Mouse (Mus musculus): ENCODE results near the gene Nrarp.

The Nrarp gene

GRCm38 (mm10) chr2:25180478-25180903 is at the start of gene Nrarp:
TSS of gene Nrarp (plus strand) at chr2:25180758.
- in situ Hi-C loops (cut with MboI; ENCODE audit: low sequenced_read_pairs), result no loop called here

- in situ Hi-C loops (cut with MboI; ENCODE audit: low sequenced_read_pairs), result no loop called here
Observed at GRCm38 (mm10) chr2:25131601-25132000, 49.0 kb upstream of the Nrarp start.

GRCm38 (mm10) chr2:25137832-25138231 is 42.7 kb upstream of the Nrarp start:
- in situ Hi-C loops (cut with MboI; ENCODE audit: low sequenced_read_pairs), result no loop called here

- in situ Hi-C loops (cut with MboI; ENCODE audit: low sequenced_read_pairs), result no loop called here
Observed at GRCm38 (mm10) chr2:25141185-25141584, 39.4 kb upstream of the Nrarp start.

- in situ Hi-C loops (cut with MboI; ENCODE audit: low sequenced_read_pairs), result no loop called here
Observed at GRCm38 (mm10) chr2:25141921-25142320, 38.6 kb upstream of the Nrarp start.

GRCm38 (mm10) chr2:25145346-25145745 is 35.2 kb upstream of the Nrarp start:
- in situ Hi-C loops (cut with MboI; ENCODE audit: low sequenced_read_pairs), result no loop called here

- in situ Hi-C loops (cut with MboI; ENCODE audit: low sequenced_read_pairs), result no loop called here
Observed at GRCm38 (mm10) chr2:25147398-25147797, 33.2 kb upstream of the Nrarp start.

GRCm38 (mm10) chr2:25147892-25148291 is 32.7 kb upstream of the Nrarp start:
- in situ Hi-C loops (cut with MboI; ENCODE audit: low sequenced_read_pairs), result no loop called here

GRCm38 (mm10) chr2:25149643-25150042 is 30.9 kb upstream of the Nrarp start:
- in situ Hi-C loops (cut with MboI; ENCODE audit: low sequenced_read_pairs), result no loop called here

- in situ Hi-C loops (cut with MboI; ENCODE audit: low sequenced_read_pairs), result no loop called here
Observed at GRCm38 (mm10) chr2:25151280-25151956, 29.1 kb upstream of the Nrarp start.

GRCm38 (mm10) chr2:25156177-25156576 is 24.4 kb upstream of the Nrarp start:
- in situ Hi-C loops (cut with MboI; ENCODE audit: low sequenced_read_pairs), result no loop called here

- in situ Hi-C loops (cut with MboI; ENCODE audit: low sequenced_read_pairs), result no loop called here
Observed at GRCm38 (mm10) chr2:25156990-25157389, 23.6 kb upstream of the Nrarp start.

- in situ Hi-C loops (cut with MboI; ENCODE audit: low sequenced_read_pairs), result no loop called here
Observed at GRCm38 (mm10) chr2:25157655-25158054, 22.9 kb upstream of the Nrarp start.

- in situ Hi-C loops (cut with MboI; ENCODE audit: low sequenced_read_pairs), result no loop called here
Observed at GRCm38 (mm10) chr2:25167481-25167880, 13.1 kb upstream of the Nrarp start.

- in situ Hi-C loops (cut with MboI; ENCODE audit: low sequenced_read_pairs), result no loop called here
Observed at GRCm38 (mm10) chr2:25167919-25168664, 12.5 kb upstream of the Nrarp start.

- in situ Hi-C loops (cut with MboI; ENCODE audit: low sequenced_read_pairs), result no loop called here
Observed at GRCm38 (mm10) chr2:25168665-25168978, 11.9 kb upstream of the Nrarp start.

GRCm38 (mm10) chr2:25169778-25170177 is 10.8 kb upstream of the Nrarp start:
- in situ Hi-C loops (cut with MboI; ENCODE audit: low sequenced_read_pairs), result no loop called here

- in situ Hi-C loops (cut with MboI; ENCODE audit: low sequenced_read_pairs), result no loop called here
Observed at GRCm38 (mm10) chr2:25170326-25171100, 10.0 kb upstream of the Nrarp start.

- in situ Hi-C loops (cut with MboI; ENCODE audit: low sequenced_read_pairs), result no loop called here
Observed at GRCm38 (mm10) chr2:25171101-25171768, 9.3 kb upstream of the Nrarp start.

- in situ Hi-C loops (cut with MboI; ENCODE audit: low sequenced_read_pairs), result no loop called here
Observed at GRCm38 (mm10) chr2:25171769-25172153, 8.8 kb upstream of the Nrarp start.

- in situ Hi-C loops (cut with MboI; ENCODE audit: low sequenced_read_pairs), result no loop called here
Observed at GRCm38 (mm10) chr2:25172629-25173028, 7.9 kb upstream of the Nrarp start.
